Mouse (Mus musculus) ES-E14 (cell line): ENCODE measurements around the gene Stx6. TPM values are rescaled to one million over a fixed set of nuclear protein-coding genes. Genes with fewer than 3 reads are reported as not detected.

Experiments
- DNase-seq: peaks from one replicate; pipeline ENCODE4 v3.0.0-alpha.2; 2013; ENCODE audit warnings: low read depth, low spot score
- H3K27ac ChIP-seq: 2 replicates; pipeline ENCODE4 v1.5.1; 2012; ENCODE audit warnings: low read depth, mild to moderate bottlenecking, low read length, moderate library complexity, mixed read lengths; ENCODE audit not compliant: poor library complexity, insufficient read depth, severe bottlenecking
- H3K36me3 ChIP-seq: 2 replicates; pipeline ENCODE4 v1.6.1; 2012; ENCODE audit warnings: mild to moderate bottlenecking, low read length, moderate library complexity, mixed read lengths; ENCODE audit not compliant: control insufficient read depth, poor library complexity, insufficient read depth, severe bottlenecking
- H3K4me1 ChIP-seq, 2 experiments: fragments of 150-350 bp in 1 of 2; sonication (generic) in 1 of 2; 2 replicates each; pipeline ENCODE4 v1.6.1; 2012; ENCODE audit warnings: low read length in 2 of 2, mild to moderate bottlenecking in 1 of 2, mixed read lengths in 1 of 2; ENCODE audit not compliant: control insufficient read depth in 2 of 2, insufficient read depth in 2 of 2, poor library complexity in 1 of 2
- H3K4me3 ChIP-seq, 2 experiments: fragments of 150-350 bp in 1 of 2; sonication (generic) in 1 of 2; 2 replicates each; pipeline ENCODE4 v1.5.1; 2012; ENCODE audit warnings: low read length in 2 of 2, low read depth in 1 of 2, mild to moderate bottlenecking in 1 of 2, mixed read lengths in 1 of 2; ENCODE audit not compliant: insufficient read depth in 1 of 2, poor library complexity in 1 of 2, severe bottlenecking in 1 of 2
- H3K9ac ChIP-seq: 2 replicates; pipeline ENCODE4 v1.6.1; 2012; ENCODE audit warnings: low read depth, mild to moderate bottlenecking, low read length, mixed read lengths; ENCODE audit not compliant: poor library complexity, insufficient read depth, severe bottlenecking
- H3K9me3 ChIP-seq: fragments of 150-350 bp; sonication (generic); 2 replicates; pipeline ENCODE4 v1.6.1; 2012; ENCODE audit warnings: low read depth, mild to moderate bottlenecking, low read length; ENCODE audit not compliant: control insufficient read depth, insufficient read depth
- CHD2 ChIP-seq: IDR thresholded peaks from 2 replicates; pipeline ENCODE4 v1.6.1; 2014; ENCODE audit warnings: mild to moderate bottlenecking, low read depth, low read length, inconsistent platforms
- HCFC1 ChIP-seq: IDR thresholded peaks from 2 replicates; pipeline ENCODE4 v1.6.1; 2012; ENCODE audit warnings: low read length, inconsistent platforms, borderline replicate concordance; ENCODE audit not compliant: insufficient read depth
- MAFK ChIP-seq: IDR thresholded peaks from 2 replicates; pipeline ENCODE4 v1.6.1; 2014; ENCODE audit warnings: mild to moderate bottlenecking, low read depth, low read length, inconsistent platforms; ENCODE audit not compliant: insufficient read depth
- ZC3H11A ChIP-seq: IDR thresholded peaks from 2 replicates; pipeline ENCODE4 v1.6.1; 2012; ENCODE audit warnings: low read depth, mild to moderate bottlenecking, inconsistent platforms, low read length, borderline replicate concordance
- ZNF384 ChIP-seq: IDR thresholded peaks from 2 replicates; pipeline ENCODE4 v1.6.1; 2012; ENCODE audit warnings: low read depth, low read length, inconsistent platforms
- in situ Hi-C, 2 experiments: fragments of 600-800 bp; cut with MboI; formaldehyde crosslinking; loops; one replicate each; pipeline ENCODE4 v1.15.1; 2025; ENCODE audit warnings: low sequenced_read_pairs in 2 of 2, inconsistent platforms in 1 of 2; ENCODE audit not compliant: unreplicated experiment in 2 of 2
- total RNA-seq: library from RNA; depleted of rRNA; stranded (reverse); fragments of 300-350 nt; gene quantifications from 2 replicates; pipeline ENCODE4 v1.2.3, GENCODE M21; 2012

Gene Stx6
- total RNA-seq, 1 experiment, result 22.7 TPM

- H3K36me3 ChIP-seq, result peaks cover 6% of the 10 kb centered on the region; the same call in 1 of the 2 replicates
Measured at GRCm38 (mm10) chr1:155204560-155205162, 46.1 kb downstream of the Stx6 start.

GRCm38 (mm10) chr1:155205311-155205710 is 46.8 kb downstream of the Stx6 start:
- in situ Hi-C loops, result loop anchor here in 1 of 2 experiments (25.0 kb wide), 1 partner anchor 418 kb away; no protein-coding TSS in a partner anchor
- Histone ChIP-seq H3K27ac (no peak overlapping the region), H3K4me3 (no peak overlapping the region), H3K9ac (no peak overlapping the region), H3K4me1 (peaks cover 0 to 7% of the 10 kb centered on the region in 2 experiments; a peak in 1 of 4 replicates), H3K9me3 (no peaks in the 10 kb centered on the region), H3K36me3 (peaks cover 6% of the 10 kb centered on the region; the same call in 1 of the 2 replicates)
- TF ChIP-seq HCFC1 (no peak), ZNF384 (no peak)
- no peak for DNase-seq

More at GRCm38 (mm10) chr1:155204560-155205162, 46.1 kb downstream of the Stx6 start:
- Histone ChIP-seq H3K9me3 (no peaks in the 10 kb centered on the region), H3K4me1 (peaks cover 0 to 7% of the 10 kb centered on the region in 2 experiments; a peak in 1 of 4 replicates), H3K4me3 (no peak overlapping the region), H3K9ac (no peak overlapping the region), H3K27ac (no peak overlapping the region)
- no peak for DNase-seq
- TF ChIP-seq CHD2, result no peak
- TF ChIP-seq HCFC1, result no peak
- in situ Hi-C loops, result loop anchor here in 1 of 2 experiments (25.0 kb wide), 1 partner anchor 417 kb away; no protein-coding TSS in a partner anchor

GRCm38 (mm10) chr1:155205822-155206660 is 47.5 kb downstream of the Stx6 start:
- no peak overlapping the region for H3K27ac ChIP-seq
- in situ Hi-C loops, result loop anchor here in 1 of 2 experiments (25.0 kb wide), 1 partner anchor 419 kb away; no protein-coding TSS in a partner anchor
- DNase-seq, result no peak

GRCm38 (mm10) chr1:155207859-155208258 is 49.3 kb downstream of the Stx6 start:
- TF ChIP-seq CHD2 (no peak), ZC3H11A (no peak)

More at GRCm38 (mm10) chr1:155205822-155206660, 47.5 kb downstream of the Stx6 start:
- TF ChIP-seq MAFK (no peak), ZNF384 (no peak), HCFC1 (no peak), CHD2 (no peak), ZC3H11A (no peak)
- H3K9me3 ChIP-seq, result no peaks in the 10 kb centered on the region
- no peak overlapping the region for H3K4me3 ChIP-seq
- peaks cover 6% of the 10 kb centered on the region; the same call in 1 of the 2 replicates for H3K36me3 ChIP-seq
- peaks cover 0 to 7% of the 10 kb centered on the region in 2 experiments; a peak in 1 of 4 replicates for H3K4me1 ChIP-seq
- H3K9ac ChIP-seq, result no peak overlapping the region

More at GRCm38 (mm10) chr1:155207859-155208258, 49.3 kb downstream of the Stx6 start:
- H3K4me1 ChIP-seq, result peaks cover 0 to 6% of the 10 kb centered on the region in 2 experiments; a peak in 1 of 4 replicates
- H3K4me3 ChIP-seq, result no peak overlapping the region
- no peak for DNase-seq
- H3K36me3 ChIP-seq, result no peaks in the 10 kb centered on the region; the same call in 1 of the 2 replicates
- no peak overlapping the region; the same call in 1 of the 2 replicates for H3K27ac ChIP-seq
- in situ Hi-C loops, result loop anchor here in 1 of 2 experiments (25.0 kb wide), 1 partner anchor 421 kb away; no protein-coding TSS in a partner anchor
- H3K9ac ChIP-seq, result no peak overlapping the region
- no peaks in the 10 kb centered on the region for H3K9me3 ChIP-seq
